Mouse (Mus musculus): ENCODE results near the gene Olfr1358. TPM values are rescaled to one million over a fixed set of nuclear protein-coding genes. Genes with fewer than 3 reads are reported as not detected.
"Not testable (repeated sequence)": the region's sequence is repeated elsewhere in the genome, so short reads cannot be mapped to it uniquely, and the experiment has no call there.

Gene Olfr1358
- polyA plus RNA-seq (2017; shearing (Covaris generic)) = not detected

DNA sequence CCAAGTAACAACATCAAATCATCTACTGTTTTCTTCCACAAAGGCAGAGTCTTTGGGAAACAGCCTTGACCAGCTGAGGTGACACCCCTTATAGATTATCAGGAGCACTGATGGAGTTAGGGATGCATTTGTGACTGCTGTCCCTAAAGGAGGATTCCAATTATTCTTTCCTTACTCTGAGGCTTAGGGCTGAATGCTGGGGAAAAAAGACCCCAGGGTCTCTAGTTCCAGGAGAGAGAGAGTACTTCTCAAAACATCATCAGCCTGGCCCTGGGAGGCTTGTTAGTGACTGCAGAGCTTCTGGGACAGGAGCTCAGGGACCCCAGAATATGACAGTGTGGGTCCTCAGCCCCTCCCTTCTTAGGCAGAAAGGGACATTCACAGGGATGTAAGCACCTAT lies at the start of gene Olfr1358:
Gene Olfr1358 (plus strand): TSS at position 301 of the 400 bp plus-strand sequence.
- ATAC-seq = no peak

GRCm38 (mm10) chr10:78467761-78468310 lies 49.4 kb upstream of the Olfr1358 start:
- no peak for ATAC-seq

- ATAC-seq = no peak
Observed at GRCm38 (mm10) chr10:78470582-78471313, 46.5 kb upstream of the Olfr1358 start.

DNA sequence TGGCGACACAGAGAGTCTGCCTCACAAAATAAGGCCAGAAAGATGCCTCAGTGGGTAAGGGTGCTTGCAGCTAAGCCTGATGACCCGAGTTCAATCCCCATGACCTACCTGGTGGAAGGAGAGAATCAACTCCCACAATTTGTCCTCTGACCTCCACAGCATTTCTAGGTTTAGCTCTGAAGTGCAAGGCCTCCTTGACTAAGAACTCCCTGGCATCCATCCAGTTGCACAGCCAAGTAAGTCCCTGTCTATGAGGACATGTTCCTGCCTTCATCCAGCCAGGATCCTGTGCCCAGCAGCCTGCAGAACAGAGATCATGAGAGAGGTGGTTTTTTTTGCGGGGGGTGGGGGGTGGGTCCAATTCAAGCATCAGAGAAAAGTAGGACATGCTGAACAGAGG lies 45.2 kb upstream of the Olfr1358 start:
- no peak for ATAC-seq

DNA sequence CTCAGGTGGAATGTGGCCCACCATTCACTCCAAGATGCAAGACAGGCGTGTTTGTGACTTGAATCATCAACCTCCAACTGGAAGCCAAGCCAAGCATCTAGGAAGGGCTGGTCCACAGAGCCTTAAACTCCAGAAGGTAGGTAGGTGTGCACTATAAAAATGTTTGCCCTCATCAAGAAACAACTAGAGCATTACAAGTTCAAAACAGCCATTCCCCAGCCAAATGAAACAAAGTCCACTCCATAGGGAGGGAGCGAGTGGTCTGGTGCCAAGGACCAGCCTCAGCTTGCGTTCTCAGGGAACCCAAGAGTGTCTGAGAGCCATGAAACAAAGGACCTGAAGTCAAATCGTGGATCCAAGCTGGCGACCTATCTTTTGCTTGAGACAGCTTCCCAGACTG lies 43.8 kb upstream of the Olfr1358 start:
- no peak for ATAC-seq

GRCm38 (mm10) chr10:78474759-78475158 lies 42.5 kb upstream of the Olfr1358 start:
- no peak for ATAC-seq

GRCm38 (mm10) chr10:78476821-78477220 lies 40.4 kb upstream of the Olfr1358 start:
- no peak for ATAC-seq

DNA sequence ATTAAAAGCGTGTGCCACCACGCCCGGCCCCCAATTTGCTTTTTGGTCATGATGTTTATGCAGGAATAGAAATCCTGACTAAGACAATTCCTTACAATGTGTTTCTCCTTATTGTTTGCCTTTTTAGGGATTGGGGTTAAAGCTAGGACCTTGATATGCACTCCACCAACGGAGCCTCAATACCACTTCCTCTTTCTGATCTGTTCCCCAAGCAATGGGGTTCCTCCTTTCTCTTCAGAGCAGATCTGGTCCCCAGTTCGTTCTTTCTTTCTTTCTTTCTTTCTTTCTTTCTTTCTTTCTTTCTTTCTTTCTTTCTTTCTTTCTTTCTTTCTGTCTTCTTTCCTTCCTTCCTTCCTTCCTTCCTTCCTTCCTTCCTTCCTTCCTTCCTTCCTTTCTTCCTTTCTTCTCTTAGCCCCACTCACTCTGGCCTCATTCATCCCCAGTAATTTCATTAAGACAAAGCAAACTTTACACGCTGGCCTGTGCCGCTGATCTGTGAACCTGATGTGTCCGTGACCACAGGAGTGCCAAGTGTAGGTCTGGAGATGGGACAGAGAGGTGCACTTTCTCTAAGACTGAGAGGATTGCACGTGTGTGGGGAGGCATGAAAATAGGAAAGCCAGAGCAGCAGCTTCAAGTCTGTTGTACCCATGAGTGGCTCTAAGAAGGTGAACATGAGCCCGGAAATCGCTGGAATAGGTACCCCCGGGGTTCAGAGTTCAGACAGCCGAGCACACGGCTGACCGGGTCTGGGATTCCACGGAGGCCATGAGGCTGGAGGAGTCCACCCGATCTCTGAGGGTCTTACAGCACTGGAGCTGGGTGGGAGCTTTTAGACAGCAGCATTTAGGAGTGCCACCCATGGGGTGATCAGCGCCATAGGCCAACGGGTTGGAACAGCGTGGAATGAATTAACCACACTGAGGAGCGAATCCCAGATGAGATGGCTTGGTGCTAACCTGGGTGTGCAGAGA lies 36.0 kb upstream of the Olfr1358 start:
- ATAC-seq = peak; percentile 7

GRCm38 (mm10) chr10:78481928-78482499 lies 35.2 kb upstream of the Olfr1358 start:
- ATAC-seq = peak; percentile 90

DNA sequence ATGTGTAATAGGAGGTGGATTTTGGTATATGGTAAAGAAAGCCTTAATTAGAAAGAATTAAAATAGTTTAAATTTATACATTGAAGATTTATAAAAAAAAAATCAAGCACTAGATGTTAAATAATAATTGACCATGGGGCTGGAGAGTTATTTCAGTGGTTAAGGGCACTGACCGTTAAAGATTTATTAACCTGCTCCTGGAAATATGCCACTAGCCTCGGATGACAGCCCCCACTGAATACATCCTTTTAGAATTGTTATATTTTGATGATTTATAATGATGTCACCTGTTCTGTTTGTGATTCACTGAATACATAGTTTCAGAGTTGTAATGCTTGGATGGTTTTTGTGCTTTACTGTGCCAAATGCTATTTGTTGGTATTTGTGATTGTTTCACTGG lies 31.9 kb upstream of the Olfr1358 start:
- ATAC-seq = not testable (repeated sequence)

GRCm38 (mm10) chr10:78486871-78487270 lies 30.4 kb upstream of the Olfr1358 start:
- no peak for ATAC-seq

GRCm38 (mm10) chr10:78487431-78488086 lies 29.7 kb upstream of the Olfr1358 start:
- peak; percentile 96 for ATAC-seq

DNA sequence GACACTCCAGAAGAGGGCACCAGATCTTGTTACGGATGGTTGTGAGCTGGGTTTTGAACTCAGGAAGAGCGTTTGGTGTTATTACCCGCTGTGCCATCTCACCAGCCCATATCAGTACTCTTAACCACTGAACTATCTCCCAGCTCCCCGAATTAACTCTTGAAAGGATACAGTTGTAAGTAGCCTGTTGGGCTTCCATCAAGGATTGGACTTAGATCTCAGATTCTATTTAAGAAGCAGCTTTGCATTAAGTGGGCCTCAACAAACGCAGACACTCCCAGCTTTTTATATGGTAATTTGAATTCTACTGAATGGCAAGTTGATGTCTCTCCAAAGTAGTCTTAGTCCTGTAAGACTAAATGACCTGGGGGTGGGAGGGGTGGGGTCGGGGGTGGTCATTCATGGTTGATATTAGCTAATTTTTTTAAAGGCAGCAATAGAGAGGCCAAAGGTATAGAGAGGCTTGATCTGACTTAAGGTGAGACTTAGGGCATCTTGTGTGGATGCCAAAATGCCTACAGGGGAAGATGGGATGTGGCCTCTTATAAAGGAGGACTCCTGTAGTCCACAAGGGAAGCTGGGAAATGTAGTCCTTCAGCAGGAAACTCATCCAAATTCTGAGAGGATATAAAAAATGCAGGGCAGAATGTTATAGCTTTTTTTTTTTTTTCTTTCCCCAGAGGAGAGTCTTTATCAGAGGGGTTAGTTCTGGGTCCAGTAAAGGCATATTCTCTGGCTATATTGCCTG lies 14.1 kb upstream of the Olfr1358 start:
- no peak for ATAC-seq

- ATAC-seq = no peak
Observed at GRCm38 (mm10) chr10:78519792-78520191, 2.6 kb downstream of the Olfr1358 start.

DNA sequence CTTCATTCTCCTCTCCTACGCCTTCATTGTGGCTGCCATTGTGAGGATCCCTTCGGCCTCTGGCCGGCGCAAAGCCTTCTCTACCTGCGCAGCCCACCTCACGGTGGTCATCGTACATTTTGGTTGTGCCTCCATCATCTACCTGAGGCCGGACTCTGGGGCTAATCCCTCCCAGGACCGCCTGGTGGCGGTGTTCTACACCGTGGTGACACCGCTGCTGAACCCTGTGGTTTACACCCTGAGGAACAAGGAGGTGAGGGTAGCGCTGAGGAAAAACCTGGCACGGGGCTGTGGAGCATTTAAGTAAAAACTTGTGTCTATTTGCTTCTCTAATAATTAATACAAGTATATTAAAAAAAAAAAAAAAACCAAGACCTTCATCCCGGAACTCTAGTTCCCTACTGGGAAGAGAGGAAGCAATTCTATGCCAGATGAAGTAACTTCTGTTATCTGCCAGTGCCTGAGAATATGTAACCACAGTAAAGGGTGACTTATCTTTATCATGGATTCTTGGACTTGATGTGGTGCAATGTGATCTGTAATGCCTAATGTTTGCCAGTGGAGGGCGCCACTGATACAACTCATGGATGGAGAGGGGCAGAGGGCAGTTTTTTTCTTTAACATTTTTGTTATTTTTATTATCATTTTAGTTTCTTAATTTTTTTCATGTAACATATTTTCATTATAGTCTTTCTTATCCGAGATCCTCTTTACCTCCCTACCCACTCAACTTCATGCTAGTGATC lies 3.2 kb downstream of the Olfr1358 start:
- peak; percentile 54 for ATAC-seq

DNA sequence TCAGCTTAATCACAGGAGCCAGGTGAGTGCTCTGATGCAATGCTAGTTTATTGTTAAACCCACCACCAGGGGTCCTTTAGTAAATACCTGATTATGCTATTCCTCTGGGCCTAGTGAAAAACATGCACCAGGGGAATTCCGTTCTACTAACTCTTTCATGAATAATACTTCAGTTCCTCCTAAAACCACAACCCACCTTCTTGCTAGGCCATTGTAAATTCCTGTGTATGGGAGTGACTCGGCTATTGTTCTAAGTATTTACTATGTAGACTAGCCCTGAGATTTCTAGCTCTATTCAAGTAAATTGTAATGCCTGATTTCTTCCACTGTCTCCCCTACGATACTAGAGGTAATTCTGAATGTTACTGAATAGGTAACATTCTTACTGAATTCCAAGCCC lies 7.8 kb downstream of the Olfr1358 start:
- not testable (repeated sequence) for ATAC-seq

DNA sequence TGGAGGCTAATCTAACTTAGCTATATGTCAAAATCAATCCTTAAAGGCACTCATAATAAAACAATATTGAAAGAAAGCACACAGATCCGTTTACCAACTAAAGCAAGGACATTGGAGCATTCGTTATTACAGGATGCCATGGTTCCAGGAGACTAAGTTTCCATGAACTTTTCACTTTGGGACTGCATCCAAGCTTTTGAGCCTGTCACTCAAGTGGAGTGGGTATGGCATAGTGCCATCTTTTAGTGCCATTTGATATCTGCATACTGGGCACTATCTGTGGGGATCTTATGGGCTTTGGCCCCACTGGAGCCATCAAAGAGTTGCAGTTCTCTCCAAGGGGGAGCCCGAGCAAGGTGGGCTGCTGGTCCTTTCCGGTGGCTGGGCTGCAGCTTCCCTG lies 8.3 kb downstream of the Olfr1358 start:
- no peak for ATAC-seq

DNA sequence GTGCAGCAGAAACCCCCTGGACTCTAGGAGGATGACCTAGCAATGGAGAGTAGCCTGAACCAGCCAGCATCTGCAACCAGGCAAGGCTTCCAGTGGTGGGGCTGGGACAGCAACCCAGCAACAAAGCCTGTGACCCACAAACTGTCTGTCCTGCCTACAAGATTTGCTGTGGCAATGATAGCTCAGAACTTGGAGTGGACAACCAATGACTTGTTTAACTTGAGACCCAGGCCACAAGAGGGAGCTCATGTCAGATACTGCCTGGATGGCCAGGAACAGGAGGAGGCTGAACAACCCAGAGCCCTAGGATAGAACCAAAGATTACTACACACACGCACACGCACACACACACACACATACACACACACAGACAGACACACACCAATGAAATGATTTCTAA lies 23.7 kb downstream of the Olfr1358 start:
- ATAC-seq = no peak

- no peak for ATAC-seq
Observed at GRCm38 (mm10) chr10:78565070-78565469, 47.8 kb downstream of the Olfr1358 start.

DNA sequence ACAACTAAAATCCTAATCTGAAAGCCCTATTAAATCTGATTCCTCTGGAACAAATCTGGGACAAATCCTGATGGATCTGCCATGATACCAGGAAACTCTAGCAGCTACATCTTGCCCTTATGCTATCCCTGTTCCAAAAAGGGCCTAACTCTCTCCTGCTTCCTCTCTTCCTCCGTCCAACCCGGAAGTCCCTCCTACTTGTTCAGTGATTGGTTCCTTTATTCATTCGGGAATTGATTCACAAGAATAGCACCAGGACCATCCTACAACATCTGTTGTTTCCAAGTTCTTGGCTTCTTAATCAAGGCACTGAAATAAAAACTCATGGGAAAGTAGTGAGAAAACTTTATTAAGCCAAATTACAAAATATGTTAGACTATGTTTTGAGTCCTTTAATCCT lies 52.0 kb downstream of the Olfr1358 start:
- ATAC-seq = no peak

DNA sequence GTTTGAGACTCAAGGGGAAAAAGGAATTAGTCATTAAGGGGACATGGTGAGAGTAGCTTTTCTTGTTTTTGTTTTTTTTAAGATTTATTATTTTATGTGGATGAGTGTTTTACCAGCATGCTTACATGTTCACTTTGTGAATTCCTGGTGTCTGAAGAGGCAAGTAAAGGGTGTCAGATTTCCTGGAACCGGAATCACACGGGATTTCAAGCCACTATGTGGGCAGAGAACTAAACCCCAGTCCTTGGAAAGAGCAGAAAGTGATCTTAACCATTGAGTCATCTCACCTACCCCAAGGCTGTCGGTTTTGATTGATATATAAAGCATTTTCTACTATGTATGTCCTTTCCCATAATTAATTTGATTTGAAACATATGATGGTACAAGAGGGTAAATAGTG lies 52.5 kb downstream of the Olfr1358 start:
- no peak for ATAC-seq
